In genomic region chr5:91860489-91860888, GRCm38 (mm10) we compare ENCODE assay signal across 26 mouse cellular contexts.
"Had no signal": no experiment of that assay in that cellular context is flagged by ENCODE, and none has a peak within 500 bp of the region (broad histone marks: within the 10 kb centered on the region; RNA-seq: fewer than 3 reads in every experiment).

No protein-coding gene starts in this region.

- H3K27ac ChIP-seq: gastrocnemius, adult 2 months; heart, adult 2 months; heart, embryonic 10.5 days; hindbrain, embryonic 10.5 days; hindbrain, embryonic 12.5 days; hindbrain, embryonic 14.5 days; intestine, embryonic 15.5 days; layer of hippocampus, adult 2 months; limb, embryonic 13.5 days; limb, embryonic 15.5 days; liver, embryonic 12.5 days had no signal

- DNase-seq: gastrocnemius, adult 2 months; gastrocnemius, postnatal 10 days; gastrocnemius, postnatal 25 days; heart, adult 2 months; heart, postnatal 10 days; heart, postnatal 4 days; kidney, adult 18-20 months; kidney, adult 8-10 months; kidney, postnatal 10 days; kidney, postnatal 25 days; kidney, postnatal 4 days; layer of hippocampus, postnatal 36 days; left cerebral cortex, postnatal 4 days had no signal

- H3K4me2 ChIP-seq: heart, embryonic 12.5 days; hindbrain, embryonic 12.5 days; hindbrain, embryonic 14.5 days; intestine, embryonic 15.5 days; limb, embryonic 13.5 days; limb, embryonic 15.5 days; liver, embryonic 12.5 days had no signal

- H3K36me3 ChIP-seq: heart, embryonic 10.5 days; heart, embryonic 12.5 days; hindbrain, embryonic 10.5 days; hindbrain, embryonic 12.5 days; intestine, embryonic 15.5 days; limb, embryonic 13.5 days; limb, embryonic 15.5 days; liver, embryonic 12.5 days had no signal

- ATAC-seq: hindbrain, embryonic 16.5 days; inflammation-experienced regulatory T-cells, adult 6 months; intestine, embryonic 15.5 days; intestine, postnatal 0 days; liver, embryonic 12.5 days had no signal

- H3K4me3 ChIP-seq: gastrocnemius, adult 2 months; heart, adult 2 months; heart, embryonic 10.5 days; heart, embryonic 12.5 days; hindbrain, embryonic 10.5 days; hindbrain, embryonic 12.5 days; intestine, embryonic 15.5 days; layer of hippocampus, adult 2 months; limb, embryonic 13.5 days; limb, embryonic 15.5 days; liver, embryonic 12.5 days had no signal

- H3K4me1 ChIP-seq: heart, embryonic 10.5 days; hindbrain, embryonic 10.5 days; hindbrain, embryonic 12.5 days; intestine, embryonic 15.5 days; limb, embryonic 13.5 days; limb, embryonic 15.5 days had no signal

- H3K9me3 ChIP-seq: heart, embryonic 10.5 days; hindbrain, embryonic 10.5 days; hindbrain, embryonic 12.5 days; intestine, embryonic 15.5 days; limb, embryonic 13.5 days; limb, embryonic 15.5 days; liver, embryonic 12.5 days had no signal

- H3K27me3 ChIP-seq: heart, embryonic 12.5 days; hindbrain, embryonic 12.5 days; intestine, embryonic 15.5 days; limb, embryonic 13.5 days; limb, embryonic 15.5 days; liver, embryonic 12.5 days had no signal

- H3K9ac ChIP-seq: heart, embryonic 12.5 days; hindbrain, embryonic 12.5 days; hindbrain, embryonic 14.5 days; intestine, embryonic 15.5 days; limb, embryonic 13.5 days; limb, embryonic 15.5 days; liver, embryonic 12.5 days had no signal
